Mouse (Mus musculus) thymus, postnatal 14 days (tissue): ENCODE results near the gene Sesn3.

Experiments
- DNase-seq: peaks from one replicate; pipeline ENCODE4 v3.0.0; 2021

The Sesn3 gene

DNA sequence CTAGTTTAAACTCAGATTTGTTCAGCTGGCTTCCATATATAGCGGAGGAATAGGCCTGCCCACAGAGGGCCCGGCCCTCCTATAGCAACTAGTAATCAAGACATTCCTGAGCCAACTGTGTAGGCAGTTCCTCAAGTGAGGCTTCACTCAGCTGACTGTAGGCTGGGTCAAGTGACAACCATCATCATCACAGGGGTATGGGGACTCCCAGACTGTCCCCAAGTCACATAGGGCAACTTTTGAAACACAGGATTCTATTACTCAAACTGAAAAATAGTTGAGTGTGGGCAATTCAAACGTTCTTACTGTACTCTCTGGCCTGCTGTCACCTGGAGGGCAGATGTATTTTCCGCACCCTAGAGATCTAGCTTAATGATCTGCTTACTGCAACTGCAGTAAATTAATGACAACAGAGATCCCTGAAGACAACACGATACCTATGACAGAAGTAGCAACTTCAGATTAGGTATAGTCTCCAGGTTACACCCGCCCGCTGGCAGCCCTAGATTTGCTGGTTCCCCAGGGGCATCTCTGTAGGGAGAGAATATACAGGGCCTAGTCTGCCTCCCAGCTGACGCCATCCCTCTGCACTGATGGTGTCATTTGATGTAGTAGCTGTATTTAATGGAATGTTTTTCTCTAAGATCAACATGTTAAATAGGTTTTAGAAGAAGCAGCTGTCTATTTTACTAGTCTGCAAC is 87.4 kb downstream of the Sesn3 start:
- DNase-seq: no peak

DNA sequence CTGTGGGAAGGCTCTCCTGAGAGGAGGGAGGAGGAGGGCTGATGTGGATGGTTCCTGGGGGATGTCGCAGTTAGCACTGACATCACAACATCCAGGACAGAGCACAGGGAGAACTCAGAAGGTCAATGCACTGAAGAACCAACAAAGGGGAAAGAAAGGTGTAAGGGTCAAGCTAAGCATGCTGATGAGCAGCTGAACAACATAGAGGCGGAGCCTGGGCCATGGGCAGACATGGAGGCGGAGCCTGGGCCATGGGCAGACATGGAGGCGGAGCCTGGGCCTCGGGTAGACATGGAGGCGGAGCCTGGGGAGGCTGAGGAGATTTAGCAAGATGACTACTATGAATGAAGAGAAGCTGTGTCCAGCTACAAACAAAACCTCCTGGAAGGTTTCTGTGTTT is 88.7 kb downstream of the Sesn3 start:
- DNase-seq: peak; percentile 21

DNA sequence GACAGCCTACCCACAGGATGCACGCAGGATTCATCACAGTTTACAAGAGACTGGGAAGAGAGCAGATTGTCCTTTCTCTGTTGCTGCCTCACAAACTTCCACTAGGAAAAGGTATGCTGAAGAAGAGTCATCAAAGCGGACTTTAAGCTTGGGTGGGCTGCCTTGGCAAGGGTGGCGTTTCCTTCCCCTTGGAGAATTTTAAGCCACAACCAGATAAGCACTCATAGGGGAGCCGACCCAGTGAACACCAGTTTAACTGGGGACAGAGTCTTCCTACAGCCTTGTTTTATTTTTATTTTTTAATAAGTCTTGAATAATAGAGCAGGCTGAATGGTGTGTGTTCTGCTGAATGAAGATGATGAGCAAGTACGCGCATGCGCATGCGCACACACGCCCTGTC is 89.9 kb downstream of the Sesn3 start:
- no peak for DNase-seq

DNA sequence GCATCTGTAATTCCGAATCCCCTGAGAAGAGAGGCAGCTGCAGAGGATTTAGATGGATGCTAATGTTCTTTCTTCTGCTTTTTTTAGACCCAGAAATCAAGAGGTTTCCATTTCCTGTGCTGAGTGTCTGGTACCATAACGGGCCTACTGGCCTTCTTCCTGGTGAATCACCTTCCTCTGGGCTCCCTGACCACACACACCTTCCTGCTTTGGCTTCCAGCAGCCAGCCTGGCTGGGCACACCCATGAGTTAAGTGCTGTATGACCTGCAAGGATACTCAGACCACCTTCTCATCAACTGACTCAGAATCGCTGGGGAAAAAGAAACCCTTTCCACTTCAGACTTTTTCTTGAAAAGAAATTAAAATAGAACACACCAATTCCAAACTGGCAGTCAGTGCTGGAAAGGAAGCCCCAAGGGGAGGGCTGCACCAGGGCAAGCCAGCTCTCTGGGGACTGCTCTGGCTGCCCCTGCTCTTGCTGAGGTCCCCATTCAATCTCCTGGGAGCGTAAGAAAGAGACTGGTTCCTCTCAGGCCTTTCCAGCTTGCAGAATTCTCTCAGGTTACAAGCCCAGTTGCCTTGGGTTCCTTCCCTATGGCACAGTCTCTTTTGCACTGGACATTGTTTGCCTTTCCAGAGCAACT is 90.7 kb downstream of the Sesn3 start:
- DNase-seq: no peak

DNA sequence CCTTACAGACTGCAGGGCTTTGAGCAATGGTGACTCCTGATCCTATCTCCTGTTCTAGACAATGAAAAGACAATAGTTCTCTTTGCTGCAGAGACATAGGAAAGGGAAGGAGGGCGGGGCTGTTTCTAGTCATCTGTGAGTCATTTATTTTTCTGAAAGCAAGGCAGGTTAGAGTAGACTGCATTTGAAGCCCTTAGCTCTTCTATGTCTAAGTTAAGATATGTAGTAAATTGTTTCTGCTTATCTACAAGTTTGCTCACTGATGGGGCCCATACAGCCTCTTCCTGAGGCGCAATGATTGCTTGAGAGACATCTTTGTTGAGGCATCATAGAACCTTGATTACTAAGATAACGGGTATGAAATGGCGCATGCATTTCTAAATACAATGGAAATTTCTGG is 93.0 kb downstream of the Sesn3 start:
- DNase-seq: no peak

DNA sequence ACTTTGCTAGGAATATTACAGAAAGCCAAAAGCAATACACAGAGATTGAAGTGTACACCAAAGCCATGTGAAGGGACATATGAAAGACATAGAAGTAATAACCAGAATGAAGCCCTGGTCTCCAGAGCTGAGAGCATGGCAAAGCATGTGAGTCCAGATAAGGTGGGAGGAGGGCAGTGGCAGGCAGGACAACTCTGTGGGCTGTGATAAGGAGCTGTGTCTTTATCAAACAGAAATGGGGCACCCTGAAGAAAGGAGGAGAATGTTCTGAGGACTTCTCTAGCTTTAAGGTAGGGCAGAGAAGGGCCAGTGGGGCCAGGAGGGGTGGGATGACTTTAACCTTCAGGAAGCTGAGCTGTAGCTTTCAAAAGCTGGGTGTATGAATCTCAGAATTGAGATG is 94.4 kb downstream of the Sesn3 start:
- DNase-seq: no peak

DNA sequence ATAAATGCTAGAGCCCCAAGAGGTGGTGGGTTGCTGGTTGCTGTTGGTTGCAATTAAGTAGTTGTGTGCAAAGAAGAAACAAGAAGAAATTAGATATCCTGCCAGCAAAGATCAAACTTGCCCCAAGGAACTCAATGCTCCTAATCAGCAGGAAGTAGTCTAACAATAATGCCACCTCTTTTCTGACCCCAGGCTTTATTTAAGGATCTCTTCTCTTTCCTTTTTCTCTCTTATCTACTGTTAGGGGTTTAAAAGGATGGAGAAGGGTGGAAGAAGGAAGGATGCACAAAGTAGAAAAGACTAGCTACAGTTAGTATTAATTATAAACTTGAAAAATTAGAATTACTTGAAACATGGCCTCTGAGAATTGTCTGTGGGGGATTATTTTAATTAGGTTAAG is 97.6 kb downstream of the Sesn3 start:
- DNase-seq: no peak

DNA sequence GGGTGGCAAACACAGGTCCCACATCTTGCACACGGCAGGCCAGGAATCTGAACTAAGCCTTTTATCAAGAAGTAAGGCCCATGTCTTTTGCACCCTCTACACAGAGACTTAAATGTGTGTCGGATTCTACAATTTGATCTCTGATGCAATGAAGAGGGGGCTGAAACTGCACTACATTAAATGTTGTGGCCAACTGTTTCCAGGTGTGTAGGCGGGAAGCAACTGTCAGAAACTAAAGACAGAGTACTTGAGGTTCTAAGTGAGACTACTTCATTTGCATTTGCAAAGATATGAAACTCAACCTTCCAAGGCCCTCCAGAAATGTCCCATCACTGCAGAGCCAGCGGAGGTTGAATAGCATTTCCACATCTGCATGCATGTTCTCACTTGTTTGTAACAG is 101.3 kb downstream of the Sesn3 start:
- no peak for DNase-seq

DNA sequence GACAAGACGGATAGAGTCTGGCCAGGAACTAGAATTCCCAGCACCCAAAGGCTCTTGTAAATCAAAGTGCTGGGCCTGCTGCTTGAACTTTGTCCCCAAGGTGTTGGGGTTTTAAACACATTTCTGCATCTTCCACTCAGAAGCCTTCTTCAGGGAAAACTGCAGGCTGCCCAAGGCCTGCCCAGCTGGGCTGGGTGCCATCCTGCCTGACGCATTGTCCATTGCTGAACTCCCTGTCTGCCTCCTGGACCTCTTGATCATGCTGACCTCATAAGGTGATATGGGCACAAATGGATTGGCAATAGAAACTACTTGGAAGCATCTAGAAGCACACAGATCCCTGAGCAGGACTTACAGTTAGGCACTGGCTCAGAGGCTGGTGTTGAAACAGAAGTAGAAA is 103.3 kb downstream of the Sesn3 start:
- no peak for DNase-seq

DNA sequence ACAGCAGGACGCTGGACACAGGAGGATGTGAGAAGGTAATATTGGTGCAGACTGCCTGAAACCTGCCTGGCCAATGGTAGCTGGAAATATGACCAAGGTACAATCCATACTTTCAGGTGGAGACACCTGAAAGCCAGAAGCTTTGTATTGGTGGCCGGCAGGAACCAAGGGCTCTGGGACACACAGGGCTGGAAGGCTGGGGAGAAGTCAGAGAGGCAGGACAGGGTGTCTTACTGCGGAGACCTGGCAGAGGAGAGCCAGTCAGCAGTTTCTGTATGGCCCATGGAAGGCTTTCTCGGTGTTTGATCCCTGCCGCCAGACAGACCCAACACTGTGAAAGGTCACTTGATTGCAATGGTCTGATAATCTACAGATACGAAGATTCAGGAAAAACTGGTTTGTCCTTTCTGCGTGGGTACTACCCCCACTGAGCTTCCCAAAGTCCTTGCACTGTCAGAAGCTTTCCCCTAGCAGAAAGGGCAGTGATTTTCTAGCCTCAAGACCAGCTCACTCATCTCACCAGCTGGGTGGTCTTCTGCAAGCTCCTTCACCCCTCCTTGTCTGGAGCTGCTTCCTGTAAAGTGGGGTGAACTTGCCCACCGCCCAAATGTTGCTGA is 105.0 kb downstream of the Sesn3 start:
- DNase-seq: no peak

DNA sequence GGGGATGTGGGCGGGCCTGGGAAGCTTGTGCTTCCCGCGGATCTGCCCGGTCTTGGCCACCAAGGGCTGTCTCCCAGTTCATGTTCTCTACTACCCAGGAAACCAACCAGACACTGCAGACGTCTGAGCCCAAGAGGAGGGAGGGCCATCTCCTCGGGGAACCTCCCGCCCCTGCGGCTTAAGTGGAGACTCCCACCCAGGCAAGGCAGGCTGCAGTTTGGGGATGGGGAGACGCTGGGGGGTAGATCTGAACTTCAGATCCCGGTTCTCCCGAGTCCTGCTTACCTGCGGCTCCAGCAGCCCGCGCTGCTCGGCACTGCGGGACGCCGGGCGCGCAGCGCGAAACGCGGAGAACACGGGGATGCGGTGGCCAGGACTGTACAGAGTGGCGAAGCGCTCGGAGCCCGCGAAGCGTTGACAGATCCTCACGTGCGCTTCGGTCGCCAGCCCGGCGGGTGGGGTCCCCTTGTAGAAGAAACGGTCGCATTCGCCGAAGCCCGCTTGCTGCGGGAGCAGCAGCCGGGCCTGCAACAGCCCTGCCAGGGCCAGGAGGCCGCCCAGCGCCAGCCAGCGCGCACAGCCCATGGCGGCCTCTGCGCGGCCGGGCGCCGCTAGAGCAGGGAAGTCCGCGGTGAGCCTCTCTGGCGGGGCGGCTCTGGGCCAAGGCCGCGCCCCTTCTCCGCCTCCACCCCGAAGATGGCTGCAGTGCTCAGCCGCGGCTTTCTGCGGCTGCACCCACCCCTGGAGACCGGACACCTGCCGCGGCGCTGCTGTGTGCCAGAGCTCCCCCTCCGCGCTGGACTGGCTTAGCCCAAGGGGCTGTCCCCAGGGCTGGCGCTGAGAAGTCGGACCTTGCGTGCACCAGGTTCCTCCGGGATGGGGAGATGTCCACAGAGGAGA is 105.8 kb downstream of the Sesn3 start:
- peak; percentile 80 for DNase-seq

DNA sequence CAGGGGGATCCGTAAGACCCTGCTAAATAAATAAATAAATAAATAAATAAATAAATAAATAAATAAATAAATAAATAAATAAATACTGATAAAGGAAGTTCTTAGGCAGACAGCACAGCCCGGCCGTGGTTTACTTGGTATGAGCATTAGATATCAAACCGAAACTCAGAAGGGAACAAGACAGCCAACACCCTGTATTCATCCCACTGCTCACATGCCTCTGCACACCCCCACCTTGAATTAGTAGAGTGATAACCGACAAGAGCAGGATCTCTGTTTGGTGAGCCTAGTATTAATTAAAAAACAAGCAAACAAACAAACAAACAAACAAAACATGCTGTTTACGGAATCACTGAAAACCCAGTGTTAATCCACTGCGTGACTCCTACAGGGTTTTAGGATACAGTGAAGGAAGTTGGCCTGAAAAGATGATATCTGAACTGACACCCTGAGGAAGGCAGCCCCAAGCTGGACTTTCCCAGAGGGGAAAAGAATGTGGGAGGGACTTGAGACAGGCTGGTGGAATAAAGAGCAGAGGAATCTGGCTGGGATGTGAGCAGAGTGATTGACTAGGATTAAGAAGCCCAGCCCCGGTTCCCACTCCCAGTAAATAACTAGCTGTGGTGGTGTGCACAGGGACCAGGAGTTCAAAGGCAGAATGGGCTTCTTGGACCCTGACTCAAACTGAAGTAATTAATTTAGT is 106.6 kb downstream of the Sesn3 start, which contains the start of gene Endod1:
TSS of gene Endod1 (minus strand) at position 155 of the 703 bp plus-strand sequence.
- DNase-seq: peak; percentile 9

DNA sequence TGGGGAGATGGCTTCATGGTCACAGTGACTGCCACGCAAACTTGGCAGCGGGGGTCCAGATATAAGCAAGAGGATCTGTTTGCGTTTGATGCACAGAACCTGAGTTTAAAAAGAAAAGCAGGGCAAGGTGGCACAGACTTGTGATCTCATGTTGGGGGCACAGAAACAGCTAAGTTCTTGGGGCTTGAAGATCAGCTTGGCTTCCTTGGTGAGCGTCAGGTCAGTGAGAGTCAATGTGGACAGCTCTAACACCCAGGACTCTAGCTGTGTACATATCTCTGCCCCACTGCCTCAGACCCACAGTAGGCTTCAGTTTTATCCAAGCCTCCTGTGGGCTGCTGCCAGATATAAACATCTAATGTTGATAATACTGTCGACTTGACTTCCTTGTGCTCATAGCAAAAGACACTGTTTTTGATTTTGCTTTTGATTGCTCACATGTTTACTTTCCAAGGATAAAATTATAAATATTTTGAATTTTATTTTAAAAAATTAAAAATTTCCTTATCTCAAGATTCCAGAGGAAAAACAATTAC is 107.5 kb downstream of the Sesn3 start:
- no peak for DNase-seq
